Mouse (Mus musculus) stomach, embryonic 16.5 days (tissue): ENCODE data around the gene Olfr328. TPM values are rescaled to one million over a fixed set of nuclear protein-coding genes. Genes with fewer than 3 reads are reported as not detected.
"Not testable (repeated sequence)": the region's sequence is repeated elsewhere in the genome, so short reads cannot be mapped to it uniquely, and the experiment has no call there.

ENCODE experiments used
- ATAC-seq: fragments of 200-750 bp; cut with Nextera tagmentation; 2 replicates; pipeline ENCODE4 v1.8.0; 2017; ENCODE audit warnings: moderate number of reproducible peaks, moderate TSS enrichment; ENCODE audit not compliant: insufficient read depth, low FRiP score
- H3K27ac ChIP-seq: fragments of 300-500 bp; sonication (generic); 2 replicates; pipeline ENCODE4 v1.5.1; 2014; ENCODE audit warnings: low read length
- H3K27me3 ChIP-seq: fragments of 300-500 bp; sonication (generic); 2 replicates; pipeline ENCODE4 v1.6.1; 2014; ENCODE audit warnings: low read length, control low read depth, mixed read lengths; ENCODE audit not compliant: control insufficient read depth, insufficient read depth
- H3K36me3 ChIP-seq: fragments of 300-500 bp; sonication (generic); 2 replicates; pipeline ENCODE4 v1.6.1; 2014; ENCODE audit warnings: low read length; ENCODE audit not compliant: control insufficient read depth, insufficient read depth
- H3K4me1 ChIP-seq: fragments of 300-500 bp; sonication (generic); 2 replicates; pipeline ENCODE4 v1.6.1; 2014; ENCODE audit warnings: low read length, control low read depth, mixed read lengths; ENCODE audit not compliant: control insufficient read depth, insufficient read depth
- H3K4me2 ChIP-seq: fragments of 300-500 bp; sonication (generic); 2 replicates; pipeline ENCODE4 v1.6.1; 2014; ENCODE audit warnings: low read depth, low read length, mixed read lengths
- H3K4me3 ChIP-seq: fragments of 300-500 bp; sonication (generic); replicated peaks from 2 replicates; pipeline ENCODE4 v1.5.1; 2014; ENCODE audit warnings: mild to moderate bottlenecking, low read length
- H3K9ac ChIP-seq: fragments of 300-500 bp; sonication (generic); 2 replicates; pipeline ENCODE4 v1.6.1; 2014; ENCODE audit warnings: low read length
- H3K9me3 ChIP-seq: fragments of 300-500 bp; sonication (generic); replicated peaks from 2 replicates; pipeline ENCODE4 v1.6.1; 2016; ENCODE audit warnings: low read length, control low read depth; ENCODE audit not compliant: control insufficient read depth
- WGBS: fragments of 180-500 bp; shearing (Covaris S2); extraction: QIAGEN DNeasy Blood & Tissue Kit; methylation state at CpG from one replicate; pipeline ENCODE4 v1.1.7; 2014; 5-methylcytosine and 5-hydroxymethylcytosine counted together
- polyA plus RNA-seq: library from polyadenylated mRNA; unstranded; fragments of >200 nt; fragmentation: Nextera tagmentation; extraction: Ambion mirVana; gene quantifications from 2 replicates; pipeline ENCODE4 v1.2.1, GENCODE M21; 2015

Gene Olfr328
- polyA plus RNA-seq, 1 experiment from 2014 or later: not detected

DNA sequence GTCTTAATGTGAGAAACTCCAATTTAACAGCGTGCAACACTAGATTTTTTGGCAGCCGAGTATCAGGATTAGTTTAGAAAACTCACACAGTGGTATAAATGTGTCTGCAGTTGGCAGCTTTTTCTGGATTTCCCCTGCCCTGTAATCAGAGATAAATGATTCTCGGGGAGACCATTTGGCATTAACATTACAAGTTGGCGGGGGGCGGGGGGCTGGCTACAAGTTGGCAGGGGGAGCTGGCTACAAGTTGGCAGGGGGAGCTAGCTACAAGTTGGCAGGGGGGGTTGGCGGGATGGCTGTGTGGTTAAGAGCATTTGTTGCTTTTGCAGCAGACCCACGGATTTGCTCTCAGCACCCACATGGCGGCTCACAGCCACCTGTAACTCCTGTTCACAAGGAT lies 23.2 kb upstream of the Olfr328 start:
- Histone ChIP-seq H3K27ac (no peak overlapping the region), H3K9ac (no peak overlapping the region), H3K4me3 (no peak overlapping the region), H3K27me3 (no peaks in the 10 kb centered on the region), H3K9me3 (no peaks in the 10 kb centered on the region), H3K4me1 (no peaks in the 10 kb centered on the region), H3K4me2 (no peak overlapping the region), H3K36me3 (no peaks in the 10 kb centered on the region)
- no peak for ATAC-seq
- WGBS: 65% methylated on average over 8 of the region's 8 CpGs

- ATAC-seq: no peak
- H3K9me3 ChIP-seq: no peaks in the 10 kb centered on the region
- 49% methylated on average over 1 of the region's 1 CpGs for WGBS
- H3K4me1 ChIP-seq: no peaks in the 10 kb centered on the region
- H3K36me3 ChIP-seq: no peaks in the 10 kb centered on the region
- H3K4me2 ChIP-seq: no peak within 1 kb of the TSS
- no peak within 1 kb of the TSS for H3K27ac ChIP-seq
- no peaks in the 10 kb centered on the region for H3K27me3 ChIP-seq
- H3K4me3 ChIP-seq: no peak within 1 kb of the TSS
- no peak within 1 kb of the TSS for H3K9ac ChIP-seq
Observed at GRCm38 (mm10) chr11:58577430-58577829, 22.0 kb upstream of the Olfr328 start, which contains the start of gene Olfr325. Gene Olfr325, plus strand, starts transcription at chr11:58577730.

GRCm38 (mm10) chr11:58570405-58570804 lies 15.0 kb upstream of the Olfr328 start, which contains the start of gene Olfr224:
Gene Olfr224, minus strand, starts transcription at chr11:58570553.
- Histone ChIP-seq H3K4me3 (no peak within 1 kb of the TSS), H3K36me3 (no peaks in the 10 kb centered on the region), H3K4me1 (no peaks in the 10 kb centered on the region), H3K27me3 (no peaks in the 10 kb centered on the region), H3K27ac (no peak within 1 kb of the TSS), H3K9ac (no peak within 1 kb of the TSS), H3K9me3 (no peaks in the 10 kb centered on the region), H3K4me2 (no peak within 1 kb of the TSS)
- no peak for ATAC-seq
- WGBS: 63% methylated on average over 5 of the region's 5 CpGs

GRCm38 (mm10) chr11:58546322-58546721 lies 9.1 kb downstream of the Olfr328 start, which contains the start of gene Olfr329-ps:
Gene Olfr329-ps, minus strand, starts transcription at chr11:58546422.
- no peak within 1 kb of the TSS for H3K9ac ChIP-seq
- no peaks in the 10 kb centered on the region for H3K9me3 ChIP-seq
- no peak for ATAC-seq
- no peaks in the 10 kb centered on the region for H3K4me1 ChIP-seq
- no peak within 1 kb of the TSS for H3K27ac ChIP-seq
- H3K4me2 ChIP-seq: no peak within 1 kb of the TSS
- WGBS: 71% methylated on average over 5 of the region's 5 CpGs
- H3K27me3 ChIP-seq: no peaks in the 10 kb centered on the region
- H3K36me3 ChIP-seq: no peaks in the 10 kb centered on the region
- H3K4me3 ChIP-seq: no peak within 1 kb of the TSS

DNA sequence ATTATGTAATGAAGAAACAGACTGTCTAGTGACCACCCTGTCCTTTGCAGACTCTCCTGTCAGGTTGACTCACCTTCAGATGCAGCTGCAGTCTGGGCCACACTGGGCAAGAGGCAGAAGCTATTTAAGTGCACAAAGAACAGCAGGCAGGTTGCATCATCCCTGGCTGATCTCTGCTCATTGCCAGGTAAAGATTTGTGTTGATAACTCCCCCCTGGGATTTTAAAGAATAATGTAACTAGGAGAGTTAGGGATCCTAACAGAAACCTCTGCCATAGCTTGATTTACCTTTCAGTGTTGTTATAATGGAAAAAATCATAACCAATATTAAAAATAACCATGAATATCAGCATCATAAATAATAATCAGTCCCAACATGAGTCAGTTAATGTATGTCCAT lies 20.7 kb downstream of the Olfr328 start, which contains the start of gene Olfr330:
Gene Olfr330 (minus strand): TSS at position 101 of the 400 bp plus-strand sequence.
- H3K27me3 ChIP-seq, H3K36me3 ChIP-seq, H3K9ac ChIP-seq, ATAC-seq, H3K4me2 ChIP-seq, H3K9me3 ChIP-seq, H3K4me1 ChIP-seq, H3K4me3 ChIP-seq, H3K27ac ChIP-seq: not testable (repeated sequence)

- not testable (repeated sequence) for H3K27ac ChIP-seq, H3K27me3 ChIP-seq, H3K9ac ChIP-seq, H3K4me1 ChIP-seq, H3K4me2 ChIP-seq, H3K36me3 ChIP-seq, ATAC-seq, H3K9me3 ChIP-seq, H3K4me3 ChIP-seq
- WGBS: 91% methylated on average over 7 of the region's 9 CpGs
Observed at GRCm38 (mm10) chr11:58519756-58520155, 35.7 kb downstream of the Olfr328 start.

DNA sequence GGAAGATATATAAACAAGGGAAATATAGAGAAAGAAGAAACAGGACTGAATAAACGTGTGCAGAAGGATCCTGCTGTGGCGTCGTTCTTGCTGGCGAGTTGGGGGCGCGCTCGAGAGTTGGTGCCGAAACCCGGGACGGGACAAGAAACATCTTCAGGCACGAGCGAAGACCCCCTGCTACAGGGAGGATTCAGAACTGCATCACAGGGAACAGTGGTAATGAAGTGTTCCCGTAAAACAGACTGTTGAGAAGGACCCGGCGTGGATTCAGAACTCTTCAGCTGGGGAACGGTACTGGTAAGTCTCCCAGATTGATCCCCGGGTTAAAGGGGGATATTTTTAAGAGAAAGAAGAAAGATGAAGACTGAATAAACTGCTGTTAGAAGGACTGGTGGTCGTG lies 36.5 kb downstream of the Olfr328 start:
- H3K4me2 ChIP-seq, H3K36me3 ChIP-seq, H3K27me3 ChIP-seq, H3K4me3 ChIP-seq, ATAC-seq, H3K27ac ChIP-seq, H3K4me1 ChIP-seq, H3K9me3 ChIP-seq, H3K9ac ChIP-seq: not testable (repeated sequence)
- WGBS: 96% methylated on average over 17 of the region's 18 CpGs

DNA sequence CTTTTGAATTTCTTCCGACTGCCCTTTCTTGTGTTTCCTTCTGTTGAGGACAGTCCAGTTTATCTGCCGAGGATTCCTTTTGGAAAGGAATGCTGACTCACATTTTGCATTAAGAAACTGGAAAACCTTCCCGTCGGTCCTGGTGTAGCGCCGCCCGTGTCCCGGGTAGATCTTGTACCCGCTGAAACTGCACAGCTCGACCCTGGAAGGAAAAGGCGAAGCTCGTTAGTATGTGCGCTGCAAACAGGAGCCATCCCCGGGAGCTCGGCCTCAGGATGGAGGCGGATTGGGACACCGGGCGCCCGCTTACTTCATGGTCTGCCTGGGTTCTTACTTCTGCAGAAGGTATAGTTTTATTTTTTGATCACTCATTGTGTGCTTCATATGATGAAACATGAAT lies 46.4 kb downstream of the Olfr328 start:
- H3K4me1 ChIP-seq, H3K4me3 ChIP-seq, H3K4me2 ChIP-seq, H3K9ac ChIP-seq, H3K36me3 ChIP-seq, H3K9me3 ChIP-seq, H3K27ac ChIP-seq, ATAC-seq, H3K27me3 ChIP-seq: not testable (repeated sequence)
- 85% methylated on average over 19 of the region's 19 CpGs for WGBS

DNA sequence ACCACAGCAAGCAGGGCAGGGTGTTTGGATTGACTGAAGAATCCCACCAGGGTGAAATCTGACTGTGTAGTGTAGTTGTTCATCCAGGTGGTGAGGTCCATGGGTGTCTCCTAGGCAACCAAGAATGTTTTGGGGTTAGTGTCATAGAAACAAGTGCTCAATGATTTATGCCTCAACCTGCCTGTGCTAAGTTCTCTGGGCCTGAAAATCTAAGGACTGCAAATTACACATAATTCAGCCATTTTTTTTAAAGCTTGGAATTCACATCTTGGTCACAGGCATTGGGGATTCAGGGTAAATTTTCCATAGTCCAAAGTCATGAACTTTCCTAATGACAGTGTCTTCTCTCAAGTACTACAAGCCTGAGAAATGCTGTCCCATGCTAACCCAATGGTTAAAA lies 53.0 kb downstream of the Olfr328 start, which contains the start of gene Olfr331:
Gene Olfr331 (minus strand): TSS at position 101 of the 400 bp plus-strand sequence.
- H3K27ac ChIP-seq, H3K4me3 ChIP-seq, H3K9me3 ChIP-seq, H3K27me3 ChIP-seq, H3K4me2 ChIP-seq, H3K36me3 ChIP-seq, H3K4me1 ChIP-seq, ATAC-seq, H3K9ac ChIP-seq: not testable (repeated sequence)
